Mouse (Mus musculus) bone marrow macrophage, adult 2 months (primary cell): ENCODE data around the gene Bdh2.

Source experiments
- CTCF ChIP-seq: IDR thresholded peaks from 2 replicates; pipeline ENCODE4 v1.5.1; 2012; ENCODE audit warnings: low read depth, mild to moderate bottlenecking, low read length, moderate library complexity
- POLR2A ChIP-seq: IDR thresholded peaks from 2 replicates; pipeline ENCODE4 v1.6.1; 2012; ENCODE audit warnings: mild to moderate bottlenecking, low read depth, low read length, borderline replicate concordance

- TF ChIP-seq POLR2A (no peak), CTCF (no peak)
These were observed 14.5 kb downstream of the Bdh2 start for GRCm38 (mm10) chr3:135295559-135295958.
